Mouse (Mus musculus) ovary, postnatal 10 days (tissue): ENCODE measurements around the gene Sipa1l1.
"Not testable (repeated sequence)": the region's sequence is repeated elsewhere in the genome, so short reads cannot be mapped to it uniquely, and the experiment has no call there.

Experiments used
- DNase-seq: peaks from one replicate; pipeline ENCODE4 v3.0.0; 2022; ENCODE audit warnings: low spot score

Sipa1l1 gene

DNA sequence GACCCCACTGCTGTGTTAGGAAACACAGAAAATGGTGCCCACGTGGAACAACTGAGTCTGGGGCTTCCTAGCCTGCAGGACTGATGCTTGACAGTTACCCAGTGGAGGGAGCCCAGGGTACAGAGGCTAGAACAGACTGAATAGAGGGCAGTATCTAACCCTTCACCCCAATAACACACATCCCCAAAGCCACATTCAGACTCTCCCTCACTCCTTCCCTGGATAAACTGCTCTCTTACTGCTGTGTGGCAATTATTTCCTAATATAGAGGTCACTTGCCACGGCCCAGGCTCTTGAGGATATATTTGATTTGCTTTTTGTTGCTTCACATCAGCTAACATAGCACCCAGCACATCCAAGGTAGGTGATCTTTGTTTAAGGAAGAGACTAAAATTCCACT is 307.5 kb downstream of the Sipa1l1 start:
- DNase-seq, result no peak

- no peak for DNase-seq
Measured at GRCm38 (mm10) chr12:82477826-82478225, 308.7 kb downstream of the Sipa1l1 start.

GRCm38 (mm10) chr12:82478256-82478655 is 309.1 kb downstream of the Sipa1l1 start:
- no peak for DNase-seq

GRCm38 (mm10) chr12:82479393-82479792 is 310.3 kb downstream of the Sipa1l1 start:
- no peak for DNase-seq

DNA sequence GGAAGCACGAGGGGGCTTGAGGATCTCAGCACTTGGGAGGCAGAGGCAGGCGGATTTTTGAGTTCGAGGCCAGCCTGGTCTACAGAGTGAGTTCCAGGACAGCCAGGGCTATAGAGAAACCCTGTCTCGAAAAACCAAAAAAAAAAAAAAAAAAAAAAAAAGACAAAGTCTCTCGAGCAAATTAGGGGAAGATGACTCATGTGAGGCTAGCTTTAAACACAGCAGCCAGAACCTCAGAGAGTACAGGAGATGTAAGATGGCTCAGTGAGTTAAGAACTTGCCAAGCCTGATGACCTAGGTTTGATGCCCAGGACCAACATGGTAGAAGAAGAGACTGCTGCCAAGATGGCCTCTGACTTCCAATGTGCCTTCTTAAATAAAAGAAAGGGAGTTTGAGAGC is 311.3 kb downstream of the Sipa1l1 start:
- DNase-seq, result not testable (repeated sequence)

GRCm38 (mm10) chr12:82485466-82485865 is 316.3 kb downstream of the Sipa1l1 start:
- no peak for DNase-seq

DNA sequence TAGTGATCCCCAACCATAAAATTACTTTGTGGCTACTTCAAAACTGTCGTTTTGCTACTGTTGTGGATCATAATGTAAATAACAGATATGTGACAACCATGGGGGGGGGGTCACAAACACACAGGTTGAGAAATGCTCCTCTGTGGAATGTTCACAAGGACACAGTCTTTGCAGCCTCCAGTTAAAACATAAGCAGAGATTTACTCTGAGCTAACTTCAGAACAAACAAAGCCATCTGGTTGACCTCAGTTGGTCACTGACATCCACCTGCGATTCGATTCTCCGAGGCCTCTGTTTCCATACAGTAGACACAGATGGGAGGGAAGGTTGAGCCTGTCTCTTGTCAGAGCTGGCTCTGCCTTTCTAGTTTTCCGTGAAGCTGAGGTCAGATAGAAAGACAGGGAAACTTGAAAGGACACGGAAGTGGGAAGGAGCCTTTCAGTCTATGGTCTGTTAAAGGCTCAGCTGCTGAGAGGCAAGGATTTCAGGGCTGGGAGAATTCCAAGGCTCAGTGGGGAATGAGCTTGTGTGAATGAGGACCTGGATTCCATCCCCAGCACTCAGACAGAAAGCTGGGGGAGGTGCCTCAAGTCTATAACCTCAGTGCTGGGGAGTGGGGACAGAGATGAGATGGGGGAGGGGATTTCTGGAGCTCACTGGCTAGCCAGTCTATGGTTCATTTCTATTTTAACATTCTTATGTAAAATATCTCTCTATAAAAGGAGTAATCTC is 317.9 kb downstream of the Sipa1l1 start:
- DNase-seq, result no peak

- DNase-seq, result no peak
Measured at GRCm38 (mm10) chr12:82489093-82489492, 320.0 kb downstream of the Sipa1l1 start.

GRCm38 (mm10) chr12:82489621-82490020 is 320.5 kb downstream of the Sipa1l1 start:
- DNase-seq, result no peak

DNA sequence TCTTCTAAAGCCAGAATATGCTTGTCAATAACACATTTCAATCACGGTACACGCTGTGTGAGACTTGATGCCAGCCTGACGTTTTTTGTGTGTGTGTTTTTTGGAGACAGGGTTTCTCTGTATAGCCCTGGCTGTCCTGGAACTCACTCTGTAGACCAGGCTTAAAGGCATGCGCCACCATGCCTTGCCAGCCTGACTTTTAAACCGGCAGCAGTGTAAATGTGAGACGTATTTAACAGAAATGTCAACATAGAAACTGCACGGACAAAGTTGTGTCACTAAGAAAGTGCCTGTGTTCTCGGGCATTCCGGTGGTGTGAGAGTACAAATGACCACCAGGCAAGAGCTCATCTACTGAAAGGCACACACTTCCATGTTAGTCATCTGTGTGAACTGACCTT is 323.3 kb downstream of the Sipa1l1 start:
- no peak for DNase-seq

- not testable (repeated sequence) for DNase-seq
Measured at GRCm38 (mm10) chr12:82493260-82493659, 324.1 kb downstream of the Sipa1l1 start.

DNA sequence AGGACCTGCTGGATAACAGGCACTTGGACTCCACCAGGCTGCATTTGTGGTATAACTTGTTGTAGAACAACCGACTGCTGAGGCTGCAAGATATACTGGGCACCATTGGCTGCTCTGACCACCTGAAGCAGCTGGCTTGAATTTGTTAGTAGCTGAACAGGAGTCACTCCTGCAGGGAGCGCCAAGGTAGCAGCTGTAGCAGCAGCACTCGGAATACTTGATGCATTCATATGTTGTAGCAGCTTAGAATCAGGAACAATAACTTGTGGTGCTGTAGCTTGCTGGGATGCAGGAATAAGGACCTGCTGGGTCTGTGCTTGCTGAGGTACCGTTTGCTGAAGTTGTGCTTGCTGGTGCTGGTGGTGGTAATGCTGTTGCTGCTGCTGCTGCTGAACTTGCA is 326.8 kb downstream of the Sipa1l1 start:
- no peak for DNase-seq

DNA sequence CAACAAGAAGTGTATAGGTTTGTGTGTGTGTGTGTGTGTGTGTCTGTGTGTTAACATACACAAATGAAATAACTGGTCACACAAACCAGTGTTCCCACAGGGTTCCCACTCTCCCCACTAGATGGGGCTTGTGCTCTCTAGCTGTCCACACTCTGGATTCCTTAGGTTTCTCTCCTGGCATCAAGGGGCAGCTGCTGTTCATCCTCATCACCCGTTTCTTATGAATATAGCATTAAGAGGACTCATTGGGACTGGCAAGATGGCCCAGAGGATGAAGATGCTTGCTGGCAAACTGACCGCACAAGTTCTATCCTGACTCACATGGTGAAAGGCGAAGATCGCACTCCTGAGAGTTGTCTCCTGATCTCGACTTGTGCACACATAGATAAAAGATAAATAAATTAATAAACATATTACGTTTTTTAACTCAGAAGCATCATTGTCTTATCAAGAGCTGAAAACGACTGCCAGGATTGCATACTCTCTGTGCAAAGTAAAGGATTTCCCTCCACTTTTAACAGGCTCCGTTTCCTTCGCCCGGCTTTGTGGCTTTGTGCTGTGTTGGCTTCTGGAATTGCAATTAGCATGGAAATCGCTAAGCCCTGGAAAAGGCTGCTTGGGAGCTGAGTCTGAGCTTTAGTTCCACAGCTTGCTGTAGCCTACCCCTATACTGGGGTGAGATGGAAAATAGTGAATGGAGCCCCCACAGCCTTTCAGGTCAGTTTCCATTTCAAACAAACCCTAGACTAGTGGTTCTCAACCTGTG is 328.9 kb downstream of the Sipa1l1 start:
- no peak for DNase-seq

DNA sequence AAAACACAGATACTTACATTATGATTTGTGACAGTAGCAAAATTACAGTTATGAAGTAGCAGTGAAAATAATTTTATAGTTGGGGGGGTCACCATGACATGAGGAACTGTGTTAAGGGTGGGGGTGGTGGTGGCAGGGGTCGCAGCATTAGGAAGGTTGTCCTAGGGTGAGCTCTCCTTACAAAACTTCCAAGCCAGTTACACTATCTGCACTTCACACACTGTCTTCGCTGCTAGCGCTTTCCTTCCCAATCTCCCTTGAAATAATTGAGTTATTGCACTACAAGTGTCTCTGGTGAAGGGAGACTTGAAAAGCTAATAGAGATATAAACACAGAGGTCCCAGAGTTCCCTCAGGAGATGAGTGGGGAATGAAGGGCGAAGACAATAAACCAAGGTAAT is 329.6 kb downstream of the Sipa1l1 start:
- DNase-seq, result no peak

DNA sequence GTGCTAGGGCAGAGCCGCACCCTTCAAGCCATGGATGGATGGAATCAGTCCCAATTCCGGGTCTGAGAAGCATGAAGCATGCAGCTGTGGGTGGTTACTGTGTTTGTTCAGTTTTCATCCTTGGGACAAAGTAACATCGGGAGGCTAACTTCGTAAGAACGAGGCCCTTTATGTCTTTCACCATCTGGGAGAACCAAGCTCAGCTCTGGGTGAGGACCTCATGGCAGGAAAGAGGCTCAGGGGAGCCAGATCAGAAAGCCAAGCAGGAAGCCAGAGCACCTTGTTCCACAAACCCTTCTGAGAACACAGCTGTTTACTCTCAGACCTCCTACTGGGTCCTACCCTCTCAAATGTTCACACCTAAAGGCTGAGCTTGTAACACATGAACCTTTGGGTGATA is 330.6 kb downstream of the Sipa1l1 start:
- DNase-seq, result no peak
